Mouse (Mus musculus) spleen, adult 2 months (tissue): ENCODE data around the gene Tac2. TPM values are rescaled to one million over a fixed set of nuclear protein-coding genes. Genes with fewer than 3 reads are reported as not detected.

Experiments
- DNase-seq, 2 experiments: peaks; one replicate each; pipeline versions ENCODE4 v3.0.0 to v3.0.0-alpha.2; 2012 to 2021; ENCODE audit warnings: low spot score in 2 of 2, low read depth in 1 of 2
- H3K27ac ChIP-seq: fragments of 200-500 bp; 2 replicates; pipeline ENCODE4 v1.5.1; 2012; ENCODE audit warnings: low read length, inconsistent platforms; ENCODE audit not compliant: insufficient read depth
- H3K27me3 ChIP-seq: fragments of 200-500 bp; 2 replicates; pipeline ENCODE4 v1.6.1; 2012; ENCODE audit warnings: mild to moderate bottlenecking, moderate library complexity, low read length, inconsistent platforms; ENCODE audit not compliant: control insufficient read depth, insufficient read depth
- H3K36me3 ChIP-seq: fragments of 200-500 bp; 2 replicates; pipeline ENCODE4 v1.6.1; 2012; ENCODE audit warnings: mild to moderate bottlenecking, low read length, inconsistent platforms; ENCODE audit not compliant: control insufficient read depth, insufficient read depth
- H3K4me1 ChIP-seq: fragments of 200-500 bp; 2 replicates; pipeline ENCODE4 v1.6.1; 2011; ENCODE audit warnings: inconsistent platforms; ENCODE audit not compliant: control insufficient read depth, insufficient read depth, insufficient read length
- H3K4me3 ChIP-seq: fragments of 200-500 bp; 2 replicates; pipeline ENCODE4 v1.5.1; 2011; ENCODE audit warnings: mild to moderate bottlenecking, inconsistent platforms; ENCODE audit not compliant: insufficient read depth, insufficient read length; ENCODE audit errors: extremely low read depth
- CTCF ChIP-seq: fragments of 200-500 bp; IDR thresholded peaks from 2 replicates; pipeline ENCODE4 v1.5.1; 2011; ENCODE audit warnings: mild to moderate bottlenecking, inconsistent platforms; ENCODE audit not compliant: insufficient read depth, insufficient read length, insufficient replicate concordance; ENCODE audit errors: extremely low read depth
- POLR2A ChIP-seq: fragments of 200-500 bp; IDR thresholded peaks from 2 replicates; pipeline ENCODE4 v1.6.1; 2011; ENCODE audit warnings: low read depth, low read length, inconsistent platforms
- WGBS: fragments of 180-500 bp; shearing (Covaris S2); methylation state at CpG from one replicate; pipeline ENCODE4 v1.1.7; 2018; 5-methylcytosine and 5-hydroxymethylcytosine counted together
- polyA plus RNA-seq: library from polyadenylated mRNA; depleted of rRNA; stranded (reverse); fragments of >200 nt; gene quantifications from 2 replicates; pipeline ENCODE4 v1.2.3, GENCODE M21; 2012

Tac2 gene
- polyA plus RNA-seq, 1 experiment, result 1.9 TPM

GRCm38 (mm10) chr10:127679881-127680280 is 44.4 kb upstream of the Tac2 start:
- no peak for DNase-seq
- Histone ChIP-seq H3K4me1 (peaks cover 4% of the 10 kb centered on the region), H3K36me3 (no peaks in the 10 kb centered on the region), H3K27me3 (no peaks in the 10 kb centered on the region), H3K27ac (no peak overlapping the region), H3K4me3 (no peak overlapping the region)
- 93% methylated on average over 3 of the region's 3 CpGs for WGBS
- no peak for TF ChIP-seq POLR2A
- TF ChIP-seq CTCF, result no peak

- DNase-seq, result no peak
- WGBS, result 88% methylated on average over 6 of the region's 6 CpGs
- no peak overlapping the region for H3K4me3 ChIP-seq
- no peak overlapping the region for H3K27ac ChIP-seq
- no peaks in the 10 kb centered on the region for H3K27me3 ChIP-seq
- H3K36me3 ChIP-seq, result no peaks in the 10 kb centered on the region
- H3K4me1 ChIP-seq, result no peaks in the 10 kb centered on the region
- TF ChIP-seq CTCF, result no peak
- no peak for TF ChIP-seq POLR2A
Observed at GRCm38 (mm10) chr10:127682886-127683285, 41.4 kb upstream of the Tac2 start.

GRCm38 (mm10) chr10:127691053-127691452 is 33.2 kb upstream of the Tac2 start:
- peaks cover 11% of the 10 kb centered on the region for H3K36me3 ChIP-seq
- no peaks in the 10 kb centered on the region for H3K27me3 ChIP-seq
- no peak overlapping the region for H3K27ac ChIP-seq
- DNase-seq, result no peak
- H3K4me1 ChIP-seq, result no peaks in the 10 kb centered on the region
- 35% methylated on average over 1 of the region's 1 CpGs for WGBS
- TF ChIP-seq POLR2A (no peak), CTCF (no peak)
- H3K4me3 ChIP-seq, result no peak overlapping the region

- Histone ChIP-seq H3K27ac (no peak overlapping the region), H3K4me1 (no peaks in the 10 kb centered on the region), H3K27me3 (no peaks in the 10 kb centered on the region), H3K36me3 (peaks cover 12% of the 10 kb centered on the region), H3K4me3 (no peak overlapping the region)
- DNase-seq, result no peak
- 65% methylated on average over 2 of the region's 2 CpGs for WGBS
- no peak for TF ChIP-seq CTCF
- TF ChIP-seq POLR2A, result no peak
Observed at GRCm38 (mm10) chr10:127694636-127695035, 29.6 kb upstream of the Tac2 start.

- no peaks in the 10 kb centered on the region for H3K27me3 ChIP-seq
- H3K36me3 ChIP-seq, result peaks cover 12% of the 10 kb centered on the region
- H3K4me3 ChIP-seq, result no peak overlapping the region
- no peak for DNase-seq
- 94% methylated on average over 7 of the region's 7 CpGs for WGBS
- no peaks in the 10 kb centered on the region for H3K4me1 ChIP-seq
- TF ChIP-seq POLR2A, result no peak
- no peak overlapping the region for H3K27ac ChIP-seq
Observed at GRCm38 (mm10) chr10:127695775-127696174, 28.5 kb upstream of the Tac2 start.

GRCm38 (mm10) chr10:127698966-127699365 is 25.3 kb upstream of the Tac2 start:
- DNase-seq, result no peak
- no peaks in the 10 kb centered on the region for H3K4me1 ChIP-seq
- H3K36me3 ChIP-seq, result peaks cover 5% of the 10 kb centered on the region
- H3K27ac ChIP-seq, result no peak overlapping the region
- no peak overlapping the region for H3K4me3 ChIP-seq
- WGBS, result 96% methylated on average over 7 of the region's 7 CpGs
- TF ChIP-seq POLR2A (no peak), CTCF (no peak)
- H3K27me3 ChIP-seq, result no peaks in the 10 kb centered on the region

GRCm38 (mm10) chr10:127703299-127703698 is 21.0 kb upstream of the Tac2 start:
- no peak overlapping the region for H3K27ac ChIP-seq
- H3K4me1 ChIP-seq, result no peaks in the 10 kb centered on the region
- DNase-seq, result no peak
- peaks cover 3% of the 10 kb centered on the region; the same call in 1 of the 2 replicates for H3K36me3 ChIP-seq
- TF ChIP-seq POLR2A (no peak), CTCF (no peak)
- H3K27me3 ChIP-seq, result no peaks in the 10 kb centered on the region
- H3K4me3 ChIP-seq, result no peak overlapping the region
- WGBS, result 54% methylated on average over 4 of the region's 4 CpGs
